Mouse (Mus musculus) right cerebral cortex, adult 2 months (tissue): Measurements from ENCODE around the gene Rgs12.

ENCODE experiments used
- DNase-seq, 2 experiments: peaks; one replicate each; pipeline ENCODE4 v3.0.0; 2021 to 2022; ENCODE audit warnings: low spot score in 2 of 2

The Rgs12 gene

DNA sequence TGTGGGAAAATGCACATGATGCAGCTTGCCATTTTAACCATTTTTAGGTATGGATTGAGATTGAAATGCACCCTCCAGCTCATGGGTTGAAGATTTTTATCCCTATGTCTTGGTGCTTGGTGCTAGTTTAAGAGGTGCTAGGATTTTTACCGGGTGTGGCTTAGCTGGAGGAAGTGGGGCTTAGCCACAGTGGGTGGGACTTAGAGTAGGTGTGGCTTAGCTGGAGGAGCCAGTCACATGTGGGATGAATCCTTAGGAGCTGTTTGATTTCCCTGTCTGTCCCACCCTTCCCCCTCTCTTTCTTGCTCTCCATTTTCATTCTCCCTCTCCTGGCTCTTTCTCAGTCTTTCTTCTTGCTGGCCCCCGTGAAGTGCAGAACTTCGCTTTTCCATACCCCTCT is 32.5 kb downstream of the Rgs12 start:
- no peak for DNase-seq

DNA sequence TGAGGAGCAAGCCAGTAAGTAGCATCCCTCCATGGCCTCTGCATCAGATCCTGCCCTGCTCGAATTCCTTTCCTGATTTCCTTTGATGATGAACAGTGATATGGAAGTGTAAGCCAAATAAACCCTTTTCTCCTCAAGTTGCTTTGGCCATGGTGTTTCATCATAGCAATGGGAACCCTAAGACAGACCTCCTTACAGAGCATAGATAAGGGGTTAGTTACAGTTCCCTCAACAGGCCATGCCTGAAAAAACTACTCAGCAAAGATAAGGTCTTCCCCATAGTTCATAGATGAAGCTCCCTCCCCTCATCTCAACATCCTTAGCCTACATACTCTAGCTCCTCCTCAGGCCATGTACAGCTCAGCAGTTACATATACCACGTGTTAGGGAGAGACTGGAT is 35.7 kb downstream of the Rgs12 start:
- no peak for DNase-seq

DNA sequence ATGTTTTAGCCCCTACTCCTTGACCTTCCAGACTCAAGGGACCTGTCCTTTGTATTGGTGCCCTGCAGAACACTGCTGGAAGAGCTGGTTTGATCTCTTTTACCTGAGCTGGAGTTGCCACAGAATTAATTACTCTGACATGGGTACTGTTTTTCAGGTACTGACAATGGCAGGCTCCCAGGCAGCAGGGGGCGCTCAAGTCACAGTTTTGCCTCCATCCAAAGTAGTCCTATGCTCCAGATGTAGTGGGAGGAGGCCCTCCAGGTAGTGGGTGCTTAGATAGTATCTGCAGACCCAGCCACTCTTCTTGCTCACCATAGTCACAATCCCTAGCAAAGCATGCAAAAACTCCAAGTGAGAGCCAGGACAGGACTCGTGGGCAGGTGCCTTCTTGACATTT is 36.6 kb downstream of the Rgs12 start:
- peak; percentile 85 to 89 for DNase-seq

DNA sequence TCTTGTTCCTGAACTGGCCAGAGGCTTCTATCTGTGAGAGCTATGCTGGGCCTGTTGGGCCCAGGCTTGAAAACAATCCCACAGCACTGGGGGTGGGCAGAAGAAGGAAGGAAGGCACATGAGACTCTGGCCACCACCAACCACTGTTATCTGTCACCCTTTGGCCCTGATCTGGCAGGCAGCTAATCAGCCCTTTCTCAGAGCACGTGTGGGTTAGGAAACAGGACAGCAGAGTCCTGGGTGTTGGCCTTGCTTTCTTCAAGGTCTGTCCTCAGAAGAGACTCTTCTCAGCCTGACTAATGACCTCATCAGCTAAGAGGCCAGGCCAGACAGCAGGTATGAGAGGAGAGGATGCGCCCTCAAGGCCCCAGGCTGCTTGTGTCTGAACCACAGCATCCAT is 38.2 kb downstream of the Rgs12 start:
- DNase-seq: no peak

DNA sequence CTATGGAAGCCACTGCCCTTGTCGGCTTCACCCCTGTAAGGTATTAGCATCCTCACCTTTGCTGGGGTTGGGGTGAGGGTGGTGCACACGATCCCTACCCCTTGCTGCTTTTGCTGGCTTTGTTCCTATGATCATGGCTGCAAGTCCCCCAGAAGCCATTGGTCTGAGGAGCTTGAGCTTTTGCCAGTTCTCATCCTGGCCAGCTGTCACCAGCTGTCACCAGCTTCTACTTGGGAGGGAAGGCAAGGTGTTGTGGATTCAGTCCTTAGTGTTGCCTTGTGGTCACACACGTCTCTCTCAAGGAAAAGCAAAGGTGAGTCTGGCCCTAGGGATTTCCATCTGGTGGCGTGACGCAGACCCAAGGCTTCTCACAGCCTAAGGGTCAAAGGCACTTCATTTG is 39.4 kb downstream of the Rgs12 start:
- DNase-seq: no peak

DNA sequence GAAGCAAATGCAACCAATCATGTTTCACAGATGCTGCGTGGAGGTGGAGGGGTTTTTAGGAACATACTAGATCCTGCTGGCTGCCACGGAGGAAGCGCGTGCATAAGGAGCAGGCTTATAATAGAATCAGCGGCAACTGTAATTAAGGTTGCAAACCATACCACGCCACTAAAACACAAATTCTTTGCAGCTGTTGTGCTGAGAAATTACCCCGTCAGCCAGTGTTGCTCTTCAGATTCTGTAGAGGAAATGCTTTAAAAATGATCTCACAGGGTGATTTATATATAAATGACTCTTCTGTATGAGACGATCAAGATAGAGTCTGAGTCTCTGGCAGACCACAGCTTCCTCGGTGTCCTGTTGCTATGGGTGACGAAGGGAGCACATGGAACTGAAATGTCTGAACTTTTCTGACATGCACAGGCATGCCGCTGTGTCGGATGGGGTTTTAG is 40.1 kb downstream of the Rgs12 start:
- peak; percentile 77 to 78 for DNase-seq

DNA sequence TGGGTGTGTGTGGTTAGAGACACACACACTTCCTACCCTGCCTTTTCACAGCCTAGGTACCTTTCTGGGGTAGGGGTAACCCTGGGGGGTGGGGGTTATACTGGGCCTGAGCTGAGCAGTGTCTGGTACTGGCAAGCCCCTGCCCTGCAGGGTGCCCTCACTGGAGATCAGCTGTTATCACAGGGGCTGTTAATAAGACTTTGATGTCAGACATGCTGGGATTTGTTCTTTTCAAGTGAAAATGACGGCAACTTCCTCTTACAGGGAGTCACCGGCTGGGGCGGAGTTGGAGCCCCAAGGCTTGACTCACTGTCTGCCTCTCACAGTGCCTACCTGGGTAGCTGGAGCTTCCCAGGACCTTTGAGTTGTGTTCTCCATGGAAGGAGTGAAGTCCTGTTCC is 49.5 kb downstream of the Rgs12 start:
- DNase-seq: no peak

DNA sequence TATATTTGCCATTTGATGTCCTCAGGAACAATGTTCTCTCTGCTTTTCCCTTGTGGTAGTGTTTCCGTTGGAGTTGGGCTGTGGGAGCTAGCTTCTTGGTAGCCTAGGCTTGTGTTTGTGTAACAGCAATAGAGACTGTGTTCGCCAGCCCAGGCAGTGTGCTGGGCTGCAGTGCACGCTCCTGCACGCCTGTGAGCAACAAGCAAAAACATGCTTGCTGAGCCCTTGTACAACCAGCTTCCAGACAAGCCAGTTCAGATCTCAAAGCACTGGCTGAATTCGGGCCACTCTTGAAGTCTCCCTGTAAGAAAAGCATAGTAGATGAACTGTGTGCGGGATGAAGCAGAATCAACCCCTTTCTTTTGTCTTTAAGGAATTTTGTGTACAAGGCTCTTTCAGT is 50.0 kb downstream of the Rgs12 start:
- no peak for DNase-seq

DNA sequence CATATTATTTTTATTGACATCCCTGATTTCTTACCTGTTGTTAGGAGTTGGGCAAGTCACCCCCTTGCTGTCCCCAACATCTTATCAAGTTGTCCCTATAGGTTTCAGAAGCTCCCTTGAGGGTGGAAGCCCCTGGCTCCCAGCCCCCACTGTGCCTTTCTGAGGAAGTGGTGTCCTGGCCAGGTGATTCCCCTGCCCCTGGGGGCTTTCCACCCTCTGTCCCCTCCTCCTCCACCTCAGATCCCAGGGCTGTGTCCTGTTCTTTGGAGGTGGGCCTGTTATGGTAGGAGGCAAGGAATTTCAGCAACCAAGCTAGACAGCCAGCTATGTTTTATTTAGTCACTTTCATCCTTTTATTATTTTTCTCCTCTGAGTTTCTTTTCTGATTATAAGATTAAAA is 51.1 kb downstream of the Rgs12 start:
- DNase-seq: no peak

DNA sequence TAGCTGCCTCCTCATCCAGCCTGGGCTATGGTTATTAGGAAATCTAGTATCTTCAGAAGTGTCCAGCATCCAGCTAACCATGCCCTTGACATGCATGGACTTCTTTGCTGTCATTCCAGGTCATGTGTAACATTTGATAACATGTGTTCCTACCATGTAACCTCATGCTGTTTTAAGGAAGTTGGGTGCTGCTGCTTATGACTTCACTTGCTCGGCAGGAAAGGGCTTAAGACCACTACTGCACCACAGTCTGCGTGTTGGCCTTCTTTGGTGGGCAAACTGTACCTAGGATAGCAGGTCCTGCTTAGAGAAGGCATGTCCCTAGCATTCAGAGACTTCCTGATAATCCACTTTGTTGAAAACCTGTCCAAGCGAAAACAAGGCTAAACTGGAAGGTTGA is 51.9 kb downstream of the Rgs12 start:
- no peak for DNase-seq

DNA sequence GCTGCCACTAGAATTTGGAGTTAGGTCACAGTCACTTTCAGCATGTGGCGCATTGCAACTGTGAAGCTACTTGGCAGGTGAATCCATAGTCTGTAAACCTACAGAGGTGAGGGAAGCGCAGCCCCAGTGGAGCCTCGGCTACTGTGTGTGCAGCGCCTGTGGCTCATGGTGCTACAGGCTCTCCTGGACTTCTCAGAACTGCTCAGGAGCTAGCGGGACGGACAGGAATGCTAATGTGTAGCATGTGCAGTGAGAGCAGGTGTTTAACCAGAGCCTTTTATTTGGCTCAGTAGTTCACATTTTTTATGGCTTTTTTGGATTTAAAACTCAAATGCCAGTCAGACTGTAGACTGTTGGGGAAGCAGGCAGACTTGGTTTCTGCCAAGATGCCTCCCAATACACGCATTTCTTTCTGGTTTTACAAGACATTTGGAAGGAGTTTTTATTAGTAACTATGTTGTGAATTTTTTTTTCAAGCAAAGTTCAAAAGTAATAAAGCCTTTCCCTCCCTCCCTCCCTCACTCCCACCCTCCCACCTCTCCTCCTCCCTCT is 54.4 kb downstream of the Rgs12 start:
- no peak for DNase-seq

DNA sequence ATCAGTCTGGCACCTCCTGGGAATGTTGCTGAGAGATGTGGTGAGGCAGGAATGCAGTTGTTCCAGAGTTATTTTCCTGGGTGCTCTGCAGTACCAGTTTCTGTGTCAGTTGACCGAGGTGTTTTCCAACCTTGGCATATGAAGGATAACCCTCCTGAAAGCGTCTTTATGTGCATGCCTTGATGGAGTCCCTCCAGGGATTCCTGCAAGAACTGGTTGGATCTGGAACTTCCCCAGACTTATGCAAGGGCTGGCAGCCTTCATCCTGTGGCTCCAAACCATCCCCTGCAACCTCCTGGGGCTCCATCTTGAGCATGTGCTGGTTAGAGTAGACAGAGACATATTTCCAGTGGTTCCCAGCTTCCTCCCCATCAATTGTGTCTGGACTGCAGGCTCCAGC is 55.5 kb downstream of the Rgs12 start:
- DNase-seq: no peak

DNA sequence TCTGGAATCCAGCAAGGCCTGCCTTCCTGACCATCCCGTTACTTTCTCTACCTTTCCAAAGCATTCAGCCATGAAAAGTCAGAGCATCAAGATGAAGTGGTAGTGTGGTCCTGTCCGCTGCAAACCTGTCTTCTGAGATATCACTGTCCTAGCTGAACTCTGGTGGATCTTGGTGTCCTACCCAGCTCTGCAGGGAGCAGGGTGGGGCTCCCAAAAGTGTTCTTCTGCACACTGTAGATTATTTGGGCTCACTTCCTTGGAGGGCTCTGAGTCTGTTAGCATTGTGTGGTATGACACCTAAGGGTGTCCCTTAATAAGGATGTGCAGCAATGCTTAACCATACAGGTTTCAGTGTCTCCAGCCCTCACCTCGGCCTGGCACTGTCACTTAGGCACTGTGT is 56.4 kb downstream of the Rgs12 start:
- no peak for DNase-seq

DNA sequence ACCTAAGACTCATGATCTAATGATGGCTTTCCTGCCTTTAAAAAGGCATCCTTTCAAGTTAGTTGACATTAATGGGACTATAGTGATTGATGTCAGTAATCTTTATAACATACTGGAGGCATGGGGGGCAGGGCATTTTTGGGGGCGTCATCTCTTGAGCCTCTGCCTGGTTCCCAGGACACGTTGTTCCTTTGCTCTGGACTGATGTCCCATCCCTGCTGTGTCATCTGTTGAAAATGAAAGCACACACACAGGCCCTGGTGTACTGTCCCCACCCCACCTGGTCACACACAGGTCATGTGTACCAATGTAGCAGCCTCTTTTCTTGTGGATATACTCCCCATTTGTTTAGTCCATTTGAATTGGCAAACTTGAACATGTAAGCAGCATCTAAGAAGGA is 57.4 kb downstream of the Rgs12 start:
- no peak for DNase-seq

DNA sequence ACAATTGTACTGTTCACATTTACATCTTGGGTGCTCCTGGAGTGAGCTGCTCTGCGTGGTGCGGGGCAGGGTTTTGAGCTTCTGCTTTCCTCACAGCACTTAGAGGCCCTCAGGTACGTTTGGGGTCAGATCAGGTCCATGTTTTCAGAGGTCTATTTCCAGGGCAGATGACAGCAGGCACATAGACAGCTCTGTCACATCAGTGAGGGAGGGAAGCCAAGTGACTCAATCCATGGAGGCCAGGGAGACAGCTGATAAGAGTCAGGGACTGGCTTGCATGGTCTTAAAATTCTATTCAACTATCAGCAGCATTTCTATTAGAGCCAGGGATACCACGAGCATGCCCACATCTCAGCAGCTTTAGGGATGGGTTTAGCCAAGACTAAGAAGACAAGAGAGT is 59.9 kb downstream of the Rgs12 start:
- no peak for DNase-seq

DNA sequence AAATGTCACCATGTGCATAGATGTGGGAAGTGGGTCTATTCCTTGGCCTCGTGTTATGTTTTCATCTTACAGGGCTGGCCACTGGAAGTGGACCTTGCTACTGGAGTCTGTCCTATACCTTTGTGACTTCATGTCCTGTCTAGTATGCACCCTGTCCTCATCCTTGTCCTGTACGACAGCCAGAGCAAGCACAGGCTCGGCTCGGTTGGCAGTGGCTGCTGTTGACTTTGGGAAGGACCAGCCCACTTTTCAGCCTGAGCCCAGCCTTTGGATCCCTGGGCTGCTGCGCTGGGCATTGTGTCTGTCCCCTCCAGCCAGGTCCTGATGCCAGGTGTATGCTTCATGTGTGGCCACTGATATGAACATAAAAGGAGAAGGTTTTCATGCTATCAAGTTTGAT is 61.4 kb downstream of the Rgs12 start:
- DNase-seq: no peak

DNA sequence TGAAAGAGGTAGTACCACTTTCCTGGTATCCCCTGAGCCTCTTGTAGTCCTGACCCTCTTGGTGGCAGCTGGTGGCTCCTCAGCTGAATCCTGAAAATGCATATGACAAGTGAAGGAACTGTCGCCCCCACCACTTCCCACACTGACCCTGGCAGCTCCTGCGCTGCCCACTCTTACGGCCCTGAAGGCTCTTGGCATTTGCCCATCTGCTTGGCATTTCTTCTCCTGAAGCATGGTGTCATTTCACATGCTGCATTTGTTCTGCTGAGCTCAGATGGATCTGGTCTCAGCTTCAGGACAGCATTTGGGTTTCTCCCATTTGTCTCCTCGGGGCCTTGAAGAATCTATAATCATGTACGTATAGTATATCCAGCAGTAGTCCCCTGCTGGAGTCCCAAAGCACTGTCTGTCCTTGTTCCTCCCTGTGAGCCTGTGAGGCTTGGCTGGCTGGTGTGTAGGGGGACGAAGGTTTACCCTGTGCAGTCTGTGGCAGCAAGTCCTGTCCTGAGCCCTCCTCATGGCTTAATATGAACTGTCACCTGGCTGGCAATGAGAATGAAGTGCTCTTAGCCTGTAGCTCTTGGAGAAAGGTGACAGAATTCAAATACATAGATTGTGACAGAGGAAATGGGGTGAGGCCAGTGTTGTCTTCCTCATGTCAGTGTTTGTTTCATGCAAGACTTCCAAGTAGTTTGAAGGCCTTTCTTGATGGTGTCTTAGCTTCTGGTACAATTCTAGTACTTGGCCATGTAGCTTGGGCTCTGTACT is 62.1 kb downstream of the Rgs12 start:
- no peak for DNase-seq

DNA sequence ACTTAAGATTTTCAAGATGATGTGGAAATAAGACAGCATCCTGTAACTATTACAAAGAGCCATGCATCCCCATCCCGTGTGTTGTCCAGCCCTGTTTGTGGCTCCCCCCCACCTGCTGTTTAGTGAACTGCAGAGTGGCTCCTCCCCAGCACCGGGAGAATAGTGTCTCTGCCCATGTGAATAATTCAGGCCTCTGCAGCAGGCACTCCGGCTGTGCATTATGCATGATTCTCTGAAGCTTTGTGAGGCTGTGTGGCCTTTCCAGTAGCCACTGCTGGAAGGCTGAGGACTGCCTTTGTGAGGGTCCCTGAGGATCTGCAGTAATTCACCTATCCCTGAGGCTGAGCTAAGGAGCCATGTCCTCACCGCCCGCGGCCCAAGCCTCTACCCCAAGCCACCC is 64.8 kb downstream of the Rgs12 start:
- no peak for DNase-seq

DNA sequence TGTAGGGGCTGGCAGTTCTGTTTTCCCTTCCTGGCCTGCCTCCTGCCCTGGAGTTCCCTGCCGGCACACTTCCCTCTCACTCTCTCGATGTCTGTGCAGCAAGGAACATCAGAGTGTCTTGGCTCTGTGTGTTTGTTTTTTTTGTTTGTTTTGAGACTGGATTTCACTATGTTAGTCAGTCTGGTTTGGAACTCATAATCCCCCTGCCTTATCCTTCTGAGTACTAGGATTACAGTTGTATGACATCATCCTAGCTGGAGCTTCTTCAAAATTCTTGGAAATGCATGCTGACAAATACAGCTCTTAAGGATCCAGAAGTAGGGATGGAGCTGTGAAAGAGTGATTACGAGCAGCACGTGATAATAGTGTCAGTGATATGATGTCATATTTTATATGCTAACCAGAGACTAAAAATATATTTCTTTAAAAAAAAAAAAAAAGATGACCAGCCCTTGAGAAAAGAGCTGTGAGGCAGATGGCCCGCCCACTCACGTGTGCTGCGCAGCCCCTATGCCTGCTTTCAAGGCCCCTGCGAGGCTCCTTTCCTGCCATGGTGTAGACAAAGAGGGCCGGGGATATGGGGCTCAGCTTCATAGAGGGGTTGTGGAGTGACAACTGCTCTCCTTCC is 70.5 kb downstream of the Rgs12 start:
- DNase-seq: peak in 1 of 2 experiments; percentile 58

DNA sequence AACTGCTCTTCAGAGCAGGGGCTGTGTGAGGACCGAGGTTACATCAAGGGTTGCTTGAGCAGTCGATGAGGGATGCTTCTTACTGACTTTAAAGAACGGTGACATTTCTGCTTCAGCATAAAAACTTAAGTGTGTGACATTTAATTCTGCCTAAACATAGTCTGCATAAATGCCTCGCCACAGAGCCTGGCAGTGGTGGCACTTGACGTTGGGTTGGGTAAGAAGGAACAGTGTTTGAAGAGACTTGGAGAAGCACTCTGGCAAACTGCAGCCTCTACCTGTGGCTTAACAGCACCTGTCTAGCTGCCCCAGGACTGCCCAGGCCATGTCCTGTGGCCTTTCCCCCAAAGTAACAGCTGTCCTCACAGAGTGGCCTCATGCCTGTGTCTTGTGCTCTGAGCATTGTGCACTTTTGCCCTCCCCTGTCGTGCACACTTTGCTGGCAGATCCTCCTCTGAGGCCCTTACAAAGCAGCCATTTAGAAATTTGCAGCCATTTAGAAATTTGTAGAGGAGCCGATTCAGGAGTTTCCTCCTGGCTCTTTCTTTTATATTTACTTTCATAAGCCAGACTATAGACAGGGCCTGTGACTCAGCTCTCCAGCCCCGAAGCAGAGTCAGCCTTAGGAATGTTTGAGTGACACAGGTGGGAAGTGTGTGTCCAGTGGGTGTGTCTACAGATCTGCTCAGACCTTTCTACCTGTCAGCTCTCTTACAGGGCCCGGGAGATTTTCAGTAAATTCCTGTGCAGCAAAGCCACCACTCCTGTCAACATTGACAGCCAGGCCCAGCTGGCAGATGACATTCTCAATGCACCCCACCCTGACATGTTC is 71.4 kb downstream of the Rgs12 start:
- no peak for DNase-seq

DNA sequence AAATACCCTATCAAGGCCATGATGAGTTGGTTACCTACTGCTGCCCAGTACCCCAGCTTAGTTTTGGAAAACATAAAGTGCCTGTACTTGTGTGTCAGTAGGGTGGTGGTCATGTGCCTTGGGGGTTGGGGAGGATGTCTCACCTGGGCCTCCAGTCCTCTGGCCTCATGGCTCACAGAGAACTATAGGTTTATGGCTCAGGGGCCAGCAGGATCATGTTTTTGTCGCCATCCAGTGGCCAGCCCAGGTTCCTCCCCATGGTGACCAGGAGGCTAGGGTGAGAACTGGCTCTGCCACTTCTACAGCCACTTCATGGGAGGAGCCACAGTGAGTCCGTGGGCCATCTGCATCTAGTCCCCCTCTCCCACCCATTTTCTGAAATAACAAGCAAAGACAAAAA is 75.7 kb downstream of the Rgs12 start:
- DNase-seq: peak; percentile 56 to 64

DNA sequence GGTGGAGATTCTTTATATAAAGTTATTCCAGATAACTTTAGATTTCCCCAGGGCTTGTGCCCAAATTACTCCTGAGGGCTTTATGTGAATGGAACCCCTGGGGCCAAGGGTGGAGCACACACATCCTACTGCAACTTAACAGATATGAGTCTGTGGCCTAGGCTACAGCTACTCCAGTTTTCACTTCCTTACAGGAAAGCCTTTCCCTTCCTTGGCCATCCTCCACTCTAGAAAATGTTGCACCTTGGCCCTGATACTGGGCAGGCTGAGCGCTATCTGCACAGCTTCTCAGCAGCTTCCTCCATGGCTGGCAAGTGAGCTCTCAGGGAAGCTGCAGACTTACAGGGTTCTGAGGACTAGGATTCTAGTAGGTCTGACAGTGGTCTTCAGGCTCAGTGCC is 80.1 kb downstream of the Rgs12 start:
- DNase-seq: no peak

DNA sequence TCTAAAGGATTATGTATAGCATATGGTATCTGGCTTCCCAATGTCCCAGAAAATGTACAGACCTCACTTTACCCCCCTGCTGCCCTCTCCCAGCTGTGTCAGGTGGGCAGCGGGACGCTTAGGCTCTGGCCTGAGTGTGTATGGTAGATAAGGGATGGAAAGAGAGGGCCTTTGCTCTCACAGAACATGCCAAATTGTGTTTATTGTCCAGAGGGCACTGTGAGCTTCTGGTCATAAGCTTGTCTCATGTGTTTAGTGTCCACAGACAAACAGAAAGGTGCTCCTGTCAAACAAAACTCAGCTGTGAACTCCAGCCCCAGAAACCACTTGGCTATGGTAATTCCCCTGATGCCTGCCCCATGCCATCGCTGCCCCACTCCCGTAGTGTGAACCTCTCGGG is 80.5 kb downstream of the Rgs12 start:
- DNase-seq: no peak
